Mouse (Mus musculus) kidney, postnatal 0 days (tissue): ENCODE measurements around the gene Mogat2. TPM values are rescaled to one million over a fixed set of nuclear protein-coding genes. Genes with fewer than 3 reads are reported as not detected.

ENCODE experiments used
- ATAC-seq: fragments of 200-750 bp; cut with Nextera tagmentation; replicated peaks from 2 replicates; pipeline ENCODE4 v1.8.0; 2017; ENCODE audit warnings: low read depth, moderate number of reproducible peaks, moderate TSS enrichment, moderate library complexity; ENCODE audit not compliant: low FRiP score
- DNase-seq: peaks from one replicate; pipeline ENCODE4 v3.0.0-alpha.2; 2016; ENCODE audit warnings: low spot score
- H3K27ac ChIP-seq: fragments of 300-500 bp; sonication (generic); 2 replicates; pipeline ENCODE4 v1.5.1; 2014; ENCODE audit warnings: mild to moderate bottlenecking
- H3K27me3 ChIP-seq: fragments of 300-500 bp; sonication (generic); 2 replicates; pipeline ENCODE4 v1.6.1; 2014; ENCODE audit warnings: low read length, mixed read lengths; ENCODE audit not compliant: insufficient read depth
- H3K36me3 ChIP-seq: fragments of 300-500 bp; sonication (generic); 2 replicates; pipeline ENCODE4 v1.6.1; 2014; ENCODE audit warnings: low read length, mixed read lengths; ENCODE audit not compliant: insufficient read depth
- H3K4me1 ChIP-seq: fragments of 300-500 bp; sonication (generic); replicated peaks from 2 replicates; pipeline ENCODE4 v1.6.1; 2014; ENCODE audit warnings: antibody characterized with exemption, low read length, mixed read lengths; ENCODE audit not compliant: insufficient read depth
- H3K4me2 ChIP-seq: fragments of 300-500 bp; sonication (generic); 2 replicates; pipeline ENCODE4 v1.6.1; 2014; ENCODE audit warnings: mild to moderate bottlenecking, low read length, moderate library complexity, mixed read lengths
- H3K4me3 ChIP-seq: fragments of 300-500 bp; sonication (generic); replicated peaks from 2 replicates; pipeline ENCODE4 v1.5.1; 2014; ENCODE audit warnings: low read depth, low read length
- H3K9ac ChIP-seq: fragments of 300-500 bp; sonication (generic); 2 replicates; pipeline ENCODE4 v1.6.1; 2014; ENCODE audit warnings: low read depth, low read length
- H3K9me3 ChIP-seq: fragments of 300-500 bp; sonication (generic); replicated peaks from 2 replicates; pipeline ENCODE4 v1.6.1; 2016; ENCODE audit warnings: low read length, inconsistent platforms, mixed read lengths
- CTCF ChIP-seq: IDR thresholded peaks from 2 replicates; pipeline ENCODE4 v1.5.1; 2016; ENCODE audit warnings: antibody characterized with exemption, low read depth, mild to moderate bottlenecking, moderate library complexity
- WGBS: fragments of 180-500 bp; shearing (Covaris S2); extraction: QIAGEN DNeasy Blood & Tissue Kit; methylation state at CpG from one replicate; pipeline ENCODE4 v1.1.7; 2014; 5-methylcytosine and 5-hydroxymethylcytosine counted together
- polyA plus RNA-seq: library from polyadenylated mRNA; unstranded; fragments of >200 nt; fragmentation: Nextera tagmentation; extraction: Ambion mirVana; gene quantifications from 2 replicates; pipeline ENCODE4 v1.2.1, GENCODE M21; 2015

Mogat2 gene
- polyA plus RNA-seq, 1 experiment from 2014 or later = 18.3 TPM

DNA sequence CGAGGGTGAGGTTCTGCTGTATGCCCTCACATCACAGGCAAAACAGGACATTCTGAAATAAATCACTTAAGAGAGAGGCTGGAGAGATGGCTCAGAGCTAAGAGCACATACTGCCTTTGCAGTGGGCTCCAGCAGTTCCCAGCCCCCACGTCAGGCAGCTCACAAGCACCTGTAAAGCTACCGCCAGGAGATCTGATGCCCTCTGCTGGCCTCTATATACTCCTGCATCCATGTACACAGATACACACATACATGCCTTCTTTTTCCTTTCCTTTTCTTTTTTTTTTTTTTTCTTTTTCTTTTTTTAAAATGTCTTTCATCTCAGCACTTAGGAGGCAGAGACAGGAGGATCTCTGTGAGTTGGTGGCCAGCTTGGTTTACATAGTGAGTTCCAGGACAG is 23.5 kb upstream of the Mogat2 start:
- ATAC-seq = no peak
- peak; percentile 38; the same call in 1 of the 2 replicates for TF ChIP-seq CTCF
- Histone ChIP-seq H3K27ac (no peak overlapping the region), H3K4me1 (no peaks in the 10 kb centered on the region), H3K9ac (no peak overlapping the region), H3K36me3 (no peaks in the 10 kb centered on the region), H3K27me3 (peaks cover 14% of the 10 kb centered on the region), H3K4me3 (no peak overlapping the region), H3K9me3 (no peaks in the 10 kb centered on the region), H3K4me2 (no peak overlapping the region)
- no peak for DNase-seq
- WGBS = 52% methylated on average over 3 of the region's 3 CpGs

DNA sequence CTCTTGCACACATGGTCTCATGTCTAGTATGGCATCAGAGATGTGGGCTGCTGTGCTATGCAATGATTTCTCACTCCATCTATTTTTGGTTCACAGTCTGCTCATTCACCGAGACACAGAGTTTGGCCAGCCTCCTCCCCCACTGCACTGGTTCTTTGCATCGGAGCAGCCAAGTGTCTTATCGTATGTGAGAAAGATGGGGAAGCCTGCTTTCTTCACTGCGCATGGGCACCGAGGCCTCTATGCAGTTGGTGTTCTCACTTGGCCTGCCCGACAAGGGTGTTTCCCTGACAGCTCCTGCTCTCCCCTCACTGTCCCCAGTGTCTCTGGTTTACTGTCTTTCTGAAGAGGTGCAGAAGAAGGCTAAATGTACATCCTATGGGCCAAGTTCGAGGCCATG is 16.6 kb upstream of the Mogat2 start:
- Histone ChIP-seq H3K27ac (no peak overlapping the region), H3K9me3 (no peaks in the 10 kb centered on the region), H3K9ac (no peak overlapping the region), H3K4me2 (no peak overlapping the region), H3K4me3 (no peak overlapping the region), H3K27me3 (no peaks in the 10 kb centered on the region), H3K36me3 (no peaks in the 10 kb centered on the region), H3K4me1 (no peaks in the 10 kb centered on the region)
- 76% methylated on average over 7 of the region's 7 CpGs for WGBS
- ATAC-seq (no peak), DNase-seq (no peak)
- no peak for TF ChIP-seq CTCF

DNA sequence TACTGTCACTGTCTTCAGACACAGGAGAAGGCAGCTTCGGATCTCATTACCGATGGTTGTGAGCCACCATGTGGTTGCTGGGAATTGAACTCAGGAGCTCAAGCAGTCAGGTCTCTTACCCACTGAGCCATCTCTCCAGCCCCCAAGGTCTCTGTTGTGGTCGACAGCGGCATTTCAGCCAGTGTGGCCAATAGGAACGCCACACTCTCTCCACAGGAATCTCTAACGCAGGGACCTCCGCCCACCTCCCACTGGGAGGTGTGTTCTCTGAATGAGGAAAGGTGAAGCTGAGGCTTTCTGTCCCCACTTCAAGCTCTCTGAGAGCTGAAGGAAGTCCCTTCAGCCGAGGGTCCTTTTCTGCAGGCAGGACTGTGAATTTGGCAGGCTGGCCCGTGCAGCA is 12.0 kb upstream of the Mogat2 start:
- TF ChIP-seq CTCF = no peak
- no peak overlapping the region for H3K4me3 ChIP-seq
- no peak overlapping the region for H3K27ac ChIP-seq
- no peaks in the 10 kb centered on the region for H3K36me3 ChIP-seq
- no peak overlapping the region for H3K9ac ChIP-seq
- no peak overlapping the region for H3K4me2 ChIP-seq
- H3K4me1 ChIP-seq = no peaks in the 10 kb centered on the region
- DNase-seq (no peak), ATAC-seq (no peak)
- no peaks in the 10 kb centered on the region for H3K9me3 ChIP-seq
- H3K27me3 ChIP-seq = 0 out of 2 replicates have a peak, but pooled peaks cover 7% of the 10 kb centered on the region
- WGBS = 48% methylated on average over 9 of the region's 9 CpGs

- Histone ChIP-seq H3K4me2 (peak overlapping the region; percentile 55), H3K4me3 (peak overlapping the region; percentile 31; the same call in 1 of the 2 replicates), H3K9me3 (no peaks in the 10 kb centered on the region), H3K36me3 (no peaks in the 10 kb centered on the region), H3K9ac (no peak overlapping the region), H3K4me1 (no peaks in the 10 kb centered on the region), H3K27me3 (0 out of 2 replicates have a peak, but pooled peaks cover 7% of the 10 kb centered on the region), H3K27ac (no peak overlapping the region)
- ATAC-seq = peak; percentile 73
- peak; percentile 90 for TF ChIP-seq CTCF
- DNase-seq = peak; percentile 92
- 2% methylated on average over 10 of the region's 10 CpGs for WGBS
Measured at GRCm38 (mm10) chr7:99249582-99249911, 11.1 kb upstream of the Mogat2 start.

DNA sequence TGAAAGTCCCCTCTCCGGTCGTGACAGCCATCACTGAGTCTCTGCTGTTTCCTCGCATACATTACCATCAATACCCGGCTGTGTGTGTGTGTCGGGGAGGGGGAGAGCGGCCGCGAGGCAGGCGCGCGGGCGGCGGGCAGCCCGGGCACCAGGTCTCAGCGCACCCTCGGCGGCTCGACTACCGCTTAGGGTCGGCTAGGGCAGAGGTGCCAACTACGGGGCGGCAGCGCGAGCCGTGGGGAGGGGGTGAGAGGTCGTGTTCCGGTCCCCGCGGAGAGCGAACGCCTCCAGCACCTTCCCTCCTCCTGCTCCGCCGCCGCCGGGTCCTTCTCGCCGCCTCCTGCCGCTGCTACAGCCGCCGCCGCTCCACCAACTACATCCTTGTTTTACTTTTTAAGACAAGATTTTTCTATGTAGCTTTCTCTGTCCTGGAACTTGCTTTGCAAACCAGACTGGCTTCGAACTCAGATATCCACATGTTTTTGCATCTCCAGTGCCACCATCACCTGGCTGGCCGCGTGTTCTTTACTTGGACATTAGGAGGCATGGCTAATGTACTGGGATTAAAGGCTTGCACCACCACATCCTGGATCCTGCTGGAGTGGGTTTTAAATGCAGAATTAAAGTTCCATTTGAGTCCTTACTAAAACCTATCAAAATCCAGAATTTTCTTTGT is 10.6 kb upstream of the Mogat2 start:
- peak overlapping the region; percentile 31 for H3K4me3 ChIP-seq
- H3K4me2 ChIP-seq = peak overlapping the region; percentile 55
- no peak overlapping the region for H3K9ac ChIP-seq
- DNase-seq (no peak), ATAC-seq (peak; percentile 34; the same call in 1 of the 2 replicates)
- 0 out of 2 replicates have a peak, but pooled peaks cover 7% of the 10 kb centered on the region for H3K27me3 ChIP-seq
- no peaks in the 10 kb centered on the region for H3K4me1 ChIP-seq
- no peaks in the 10 kb centered on the region for H3K9me3 ChIP-seq
- H3K36me3 ChIP-seq = no peaks in the 10 kb centered on the region
- WGBS = under 1% methylated on average over 35 of the region's 44 CpGs
- TF ChIP-seq CTCF = no peak
- H3K27ac ChIP-seq = no peak overlapping the region

- Histone ChIP-seq H3K4me2 (no peak overlapping the region), H3K27me3 (0 out of 2 replicates have a peak, but pooled peaks cover 7% of the 10 kb centered on the region), H3K4me1 (no peaks in the 10 kb centered on the region), H3K9me3 (no peaks in the 10 kb centered on the region), H3K27ac (no peak overlapping the region), H3K9ac (no peak overlapping the region), H3K36me3 (no peaks in the 10 kb centered on the region), H3K4me3 (no peak overlapping the region)
- WGBS = 52% methylated on average over 5 of the region's 5 CpGs
- DNase-seq (no peak), ATAC-seq (no peak)
- TF ChIP-seq CTCF = no peak
Measured at GRCm38 (mm10) chr7:99248157-99248742, 9.8 kb upstream of the Mogat2 start.
